Mouse (Mus musculus) spleen, postnatal 14 days (tissue): ENCODE measurements around the gene Tenm2.

ENCODE experiments used
- DNase-seq, 2 experiments: peaks; one replicate each; pipeline ENCODE4 v3.0.0; 2021 to 2022; ENCODE audit warnings: low spot score in 2 of 2

Gene Tenm2

DNA sequence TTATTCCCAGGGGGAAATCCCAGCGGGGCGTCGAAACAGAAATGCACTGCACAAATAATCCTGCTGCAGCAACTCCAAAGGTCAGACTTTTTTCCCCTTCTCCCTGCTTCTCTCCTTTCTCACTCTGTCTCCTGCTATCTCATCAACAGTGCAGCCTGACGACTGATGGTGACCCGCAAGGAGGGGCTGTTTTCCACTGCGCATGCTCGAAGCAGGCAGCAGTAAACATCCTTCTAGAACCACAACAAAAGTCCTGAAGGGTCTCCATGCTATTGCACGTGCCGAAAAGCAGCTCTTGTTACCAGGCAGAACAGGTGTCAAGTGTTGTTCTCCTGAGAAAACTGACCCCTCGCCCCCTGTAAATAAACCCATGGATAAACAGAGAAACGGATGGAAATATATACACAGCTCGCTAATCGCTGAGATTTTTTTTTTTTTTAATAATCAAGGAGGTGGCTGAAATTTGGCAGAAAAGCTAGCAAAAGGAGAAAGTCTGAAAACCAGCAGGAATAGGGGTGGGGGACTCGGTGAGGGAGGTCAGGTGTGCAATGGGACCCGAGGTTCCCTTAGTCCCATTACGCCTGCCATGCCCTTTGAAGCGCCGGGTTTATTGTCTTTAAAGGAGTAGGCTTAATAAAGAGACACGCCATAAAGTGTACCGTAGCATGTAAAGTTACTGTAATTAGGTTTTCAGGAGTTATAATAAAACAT lies 958.4 kb downstream of the Tenm2 start:
- no peak for DNase-seq

DNA sequence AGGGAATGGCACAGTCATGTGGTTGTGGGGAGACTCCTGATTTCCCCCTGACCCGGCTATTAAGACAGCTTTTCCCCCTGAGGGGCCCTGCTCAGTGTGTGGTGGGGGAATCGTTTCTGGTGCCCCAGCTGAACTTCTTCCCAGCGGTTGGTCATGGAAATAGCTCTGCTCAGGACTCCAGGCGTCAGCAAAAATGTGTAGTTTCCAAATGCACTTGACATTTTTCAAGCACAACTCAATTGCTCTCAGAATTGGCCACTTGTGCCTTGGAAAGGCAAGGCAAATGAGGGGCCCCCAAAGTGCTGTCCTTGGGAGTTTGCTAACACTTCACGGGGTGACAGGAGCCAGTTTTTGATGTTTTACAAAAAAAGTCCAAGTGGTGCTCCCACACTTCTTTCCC lies 959.7 kb downstream of the Tenm2 start:
- DNase-seq, result no peak

DNA sequence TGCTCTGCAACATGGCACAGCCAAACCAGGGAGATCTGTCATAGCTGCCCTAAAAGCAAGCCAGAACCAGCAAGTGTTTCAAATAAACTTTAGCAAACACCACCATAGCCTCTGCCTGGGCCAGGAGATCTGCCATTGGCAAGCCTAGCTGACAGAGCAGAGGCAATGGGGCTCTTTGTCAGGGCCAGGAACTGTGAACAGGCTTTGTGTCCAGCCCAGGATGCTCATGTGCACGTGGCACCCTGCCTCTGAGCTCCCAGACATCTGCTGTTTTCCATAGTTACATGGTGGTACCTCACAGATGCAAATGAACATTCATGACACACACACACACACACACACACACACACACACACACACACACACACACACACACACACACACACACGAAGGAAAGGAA lies 963.6 kb downstream of the Tenm2 start:
- DNase-seq, result no peak

DNA sequence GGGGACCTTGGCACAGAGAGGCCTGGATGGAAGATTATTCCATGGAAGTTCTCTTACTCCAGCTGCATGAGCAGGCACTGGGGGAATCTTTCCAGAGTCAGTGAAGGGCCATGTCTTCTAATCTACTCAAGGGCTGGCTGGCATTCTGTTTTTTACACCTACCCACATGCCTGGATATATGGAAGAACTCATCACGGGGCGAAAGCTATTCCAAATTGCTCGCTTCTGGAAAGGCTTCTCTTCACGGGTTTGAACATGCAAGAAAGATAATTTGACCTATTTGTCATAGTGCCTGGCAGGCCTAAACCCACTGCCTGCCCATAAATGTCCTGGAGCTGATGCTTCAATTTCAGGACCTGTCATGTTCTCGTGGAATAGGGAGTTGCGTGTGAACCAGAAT lies 965.8 kb downstream of the Tenm2 start:
- DNase-seq, result no peak

DNA sequence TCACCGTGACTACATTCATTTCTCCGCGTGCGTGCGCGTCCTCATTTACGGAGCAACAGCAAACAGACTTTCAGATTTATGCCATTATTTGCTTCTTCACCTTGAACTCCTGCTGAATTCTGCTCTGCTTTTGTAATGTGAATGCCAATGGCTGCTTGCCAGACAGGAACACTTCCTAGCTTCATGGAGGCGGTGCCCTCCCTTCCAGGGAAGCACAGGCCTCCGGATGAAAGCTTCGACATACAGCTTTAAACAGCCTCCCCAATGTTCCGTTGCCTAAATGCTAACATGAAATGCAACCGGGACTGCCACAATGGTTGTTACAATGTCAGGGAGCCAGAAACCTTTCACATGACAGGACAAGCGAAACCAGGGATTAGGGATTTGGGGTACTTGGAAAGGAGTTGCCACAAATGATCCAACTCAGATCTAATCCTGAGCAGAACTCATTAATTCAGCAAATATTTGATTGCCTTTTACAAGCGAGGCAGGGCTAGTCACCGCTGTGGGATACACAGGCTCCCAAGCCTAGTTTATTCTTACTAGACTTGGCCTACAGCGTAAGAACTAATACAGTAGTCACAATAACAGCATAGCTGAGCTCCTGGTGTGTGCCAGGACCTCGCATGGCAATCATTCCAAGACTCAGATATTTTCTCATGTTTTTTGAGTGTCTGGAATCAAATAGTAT lies 970.8 kb downstream of the Tenm2 start:
- DNase-seq, result no peak

DNA sequence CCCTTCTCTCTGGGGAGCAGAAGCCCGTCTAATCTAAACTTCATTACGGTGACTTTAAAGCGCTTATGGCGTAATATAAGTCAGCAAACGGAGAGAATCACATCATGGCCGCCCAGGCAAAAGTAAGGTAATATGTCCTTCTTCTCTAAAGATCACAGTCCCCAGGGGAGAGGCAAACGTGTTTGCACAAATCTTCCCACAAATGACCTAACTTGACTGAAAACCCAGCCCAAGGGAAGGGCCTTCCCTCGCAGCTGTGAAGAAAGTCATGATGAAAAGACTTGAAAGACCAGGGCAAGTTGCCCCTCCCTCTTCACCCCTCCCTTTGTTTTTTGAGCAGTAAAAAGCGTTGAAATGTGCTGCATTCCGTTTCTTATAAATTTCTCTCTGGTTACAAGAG lies 971.9 kb downstream of the Tenm2 start:
- DNase-seq, result no peak

DNA sequence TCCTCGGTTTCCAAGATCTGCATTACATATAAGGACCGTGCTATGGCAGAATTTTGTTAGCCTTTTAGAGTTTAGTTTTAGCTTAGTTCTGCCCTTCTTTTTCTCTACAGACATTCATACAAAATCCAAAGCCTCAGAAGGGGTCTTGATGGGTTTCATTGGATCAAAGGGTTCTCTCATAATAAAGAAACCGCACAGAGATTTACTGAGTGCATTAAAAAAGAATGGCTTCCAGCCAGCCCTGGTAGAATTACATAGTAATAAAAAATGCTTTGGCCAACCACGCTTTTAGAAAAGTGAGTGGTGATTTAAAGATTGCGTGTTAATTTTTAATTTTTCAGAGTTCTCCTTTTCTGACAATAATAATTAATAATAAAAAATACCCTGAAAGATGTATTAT lies 978.6 kb downstream of the Tenm2 start:
- no peak for DNase-seq

DNA sequence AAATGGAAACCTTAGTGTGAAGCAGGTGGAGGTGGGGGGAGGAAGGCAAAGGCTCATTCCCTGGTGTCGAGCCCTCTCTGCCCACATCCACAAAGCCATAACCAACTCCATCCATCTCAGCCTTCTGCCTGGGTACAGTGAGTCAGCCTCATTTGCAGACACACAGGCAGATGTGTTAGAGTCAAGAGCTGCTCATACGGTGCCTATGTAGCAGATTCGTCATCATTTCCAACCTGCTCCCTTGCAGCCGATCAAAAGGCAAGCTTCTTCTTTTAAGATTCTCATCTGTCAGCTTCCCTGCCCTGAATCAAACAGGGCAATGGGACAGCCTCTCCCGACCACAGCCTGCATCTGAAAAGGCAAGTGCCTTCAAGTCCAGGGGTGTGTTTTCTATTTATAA lies 979.0 kb downstream of the Tenm2 start:
- DNase-seq, result no peak

DNA sequence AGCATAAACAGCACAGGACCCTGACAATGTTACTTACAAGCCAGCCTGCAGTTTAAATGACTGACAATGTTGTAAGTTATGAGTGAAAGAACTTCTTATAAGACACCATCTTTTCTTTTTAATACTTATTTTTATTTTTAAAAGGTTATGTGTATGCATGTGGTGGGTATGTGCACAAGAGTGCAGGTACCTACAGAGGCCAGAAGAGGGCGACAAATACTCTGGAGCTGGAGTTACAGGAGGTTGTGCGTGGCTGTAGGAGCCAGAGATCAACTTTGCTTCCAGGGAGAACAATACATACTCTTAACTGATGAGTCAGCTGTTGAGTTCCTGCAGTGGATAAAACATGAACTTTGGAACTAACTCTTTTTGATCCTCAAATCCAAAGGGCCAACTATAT lies 981.7 kb downstream of the Tenm2 start:
- DNase-seq, result no peak

DNA sequence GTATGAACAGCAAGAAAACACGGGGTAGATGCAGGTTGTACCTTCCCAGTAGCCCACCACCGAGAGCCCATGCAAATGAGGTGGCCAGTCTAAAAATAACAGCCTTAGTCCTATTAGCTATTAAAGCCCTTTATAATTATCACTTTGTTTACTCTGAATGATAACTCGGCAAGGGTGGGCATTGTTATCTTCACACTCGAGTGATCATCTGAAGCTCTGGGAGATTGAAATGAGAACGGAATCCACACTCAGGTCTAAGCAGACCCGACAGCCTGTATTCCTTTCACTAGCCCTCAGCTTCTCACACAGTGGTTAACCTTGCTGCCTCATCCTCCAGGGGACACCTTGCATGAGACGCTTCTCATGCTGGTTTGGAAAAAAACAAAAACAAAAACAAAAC lies 985.7 kb downstream of the Tenm2 start:
- no peak for DNase-seq

DNA sequence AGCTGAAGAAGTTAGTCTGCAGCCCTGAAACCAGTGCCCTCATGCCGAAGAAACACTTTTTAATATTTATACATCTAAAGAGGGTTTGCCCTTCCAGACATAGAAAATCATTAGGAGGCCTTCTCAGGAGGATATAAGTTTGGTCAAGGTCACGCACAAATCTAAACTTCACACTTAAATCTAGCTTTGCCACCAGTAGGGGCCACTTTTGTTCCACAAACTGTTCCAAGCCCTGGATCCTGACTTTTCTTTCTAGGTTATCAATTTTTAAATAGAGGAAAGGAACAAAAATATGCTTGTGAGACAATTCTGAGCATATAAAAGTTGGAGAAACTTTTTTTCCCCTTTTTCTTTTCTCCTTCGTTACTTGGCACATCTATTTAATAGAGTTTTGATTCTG lies 989.6 kb downstream of the Tenm2 start:
- DNase-seq, result no peak

DNA sequence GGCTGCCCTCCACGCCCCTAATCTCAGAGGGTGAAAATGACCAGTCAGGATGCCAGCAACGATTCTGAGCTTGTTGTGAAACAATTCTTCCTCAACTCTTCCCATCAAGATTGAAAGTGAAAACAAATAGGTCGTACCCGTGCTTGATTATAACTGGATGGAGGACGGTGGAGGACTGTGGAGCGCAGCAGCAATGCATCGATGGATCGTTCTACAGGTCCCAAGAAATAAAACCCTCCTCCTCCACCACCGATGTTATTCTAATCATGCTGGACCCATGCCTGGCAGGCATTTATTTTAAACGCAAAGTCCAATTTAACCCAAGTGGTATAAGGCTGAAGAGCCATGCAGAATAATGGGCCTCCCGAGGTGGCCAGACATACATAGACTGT lies 991.3 kb downstream of the Tenm2 start:
- no peak for DNase-seq

DNA sequence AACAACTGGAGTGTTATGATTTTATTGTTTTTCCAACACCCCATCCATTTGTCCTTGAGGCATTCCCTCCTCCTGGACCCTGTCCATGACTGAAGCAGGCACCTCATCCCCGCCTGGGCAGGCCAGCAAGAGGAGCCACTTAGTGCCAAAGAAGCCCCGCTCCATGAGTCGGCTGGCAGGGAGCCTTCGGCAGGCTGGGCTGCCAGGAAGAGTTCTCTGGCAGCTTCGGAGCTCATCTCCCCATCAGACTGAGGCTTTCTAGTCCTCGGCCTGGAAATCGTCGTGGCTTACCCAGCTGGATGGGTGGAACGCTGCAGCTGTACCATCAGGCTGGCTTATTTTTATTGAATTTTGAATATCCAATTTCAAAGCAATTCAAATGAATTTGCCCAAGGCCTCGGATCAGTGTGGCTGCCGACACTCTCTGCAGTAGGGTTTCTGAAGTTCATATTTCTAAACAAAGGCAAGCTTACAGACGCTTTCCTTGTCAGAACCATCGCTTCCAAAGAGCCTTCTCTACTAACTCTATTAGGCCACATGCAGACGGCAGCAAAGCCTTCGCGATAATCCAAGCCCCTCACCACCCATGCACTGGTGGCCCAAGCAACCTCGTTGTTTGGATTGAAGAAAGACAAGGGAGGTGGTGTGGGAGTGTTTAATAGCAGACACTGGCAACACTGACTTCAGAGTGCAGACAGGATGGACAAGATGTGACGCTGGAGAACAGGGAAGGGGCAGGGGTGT lies 991.8 kb downstream of the Tenm2 start:
- DNase-seq, result no peak

DNA sequence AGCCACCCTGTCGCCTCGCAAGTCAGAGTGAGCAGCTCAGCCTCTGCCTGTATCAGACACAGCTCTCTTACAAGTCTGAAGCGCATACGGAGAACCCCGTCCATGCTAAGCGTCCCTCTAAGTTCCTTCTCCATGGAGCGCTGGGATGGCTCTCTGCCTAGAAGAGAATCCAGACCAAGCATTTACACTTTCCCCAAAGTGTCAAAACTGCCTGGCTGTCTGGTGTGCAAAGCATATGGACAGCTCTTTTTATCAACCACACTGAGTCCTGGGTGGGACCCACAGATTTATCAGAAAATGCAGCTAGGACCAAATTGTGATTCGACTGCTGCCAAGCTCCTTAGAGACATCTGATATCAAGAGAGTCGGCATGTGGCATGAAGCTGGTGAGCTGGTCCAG lies 996.9 kb downstream of the Tenm2 start:
- DNase-seq, result no peak

DNA sequence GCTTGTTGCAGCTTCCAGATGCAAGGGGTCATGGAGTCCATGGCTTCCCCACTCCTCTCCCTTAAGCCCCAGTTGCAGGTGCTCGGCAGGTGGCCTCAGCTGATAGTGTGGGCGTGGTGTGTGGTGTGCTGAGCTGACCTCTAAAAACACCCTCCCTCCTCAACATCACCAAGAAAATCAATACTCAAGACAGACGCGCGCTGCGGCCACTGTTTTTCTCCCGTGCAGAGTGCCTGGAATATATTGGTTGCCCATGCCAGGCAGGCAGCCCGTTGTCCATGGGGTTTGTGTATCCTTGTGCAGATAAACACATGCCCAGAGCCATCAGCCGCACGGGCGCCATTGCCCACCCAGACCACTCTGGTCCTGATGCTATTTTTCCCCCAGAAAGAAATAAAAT lies 1007.1 kb downstream of the Tenm2 start:
- no peak for DNase-seq

DNA sequence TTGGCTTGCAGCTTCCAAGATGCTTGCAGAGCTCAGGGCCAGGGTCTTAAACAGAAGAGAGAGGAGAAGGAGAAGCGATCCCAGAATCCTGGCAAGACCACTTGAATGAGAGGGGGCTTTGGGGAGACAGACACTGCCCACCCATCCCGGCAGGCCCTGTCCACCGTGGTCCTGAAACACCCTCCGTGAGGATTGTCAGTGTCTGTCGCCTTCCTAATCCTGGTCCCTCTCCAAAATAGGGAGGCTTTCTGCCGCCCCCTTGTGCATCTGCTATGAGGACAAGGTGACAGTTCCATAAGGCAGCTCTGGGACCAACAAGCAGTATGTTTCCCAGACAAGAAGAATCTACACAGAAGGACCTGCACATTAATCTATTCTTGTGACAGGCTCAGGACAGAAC lies 1007.6 kb downstream of the Tenm2 start:
- DNase-seq, result no peak

DNA sequence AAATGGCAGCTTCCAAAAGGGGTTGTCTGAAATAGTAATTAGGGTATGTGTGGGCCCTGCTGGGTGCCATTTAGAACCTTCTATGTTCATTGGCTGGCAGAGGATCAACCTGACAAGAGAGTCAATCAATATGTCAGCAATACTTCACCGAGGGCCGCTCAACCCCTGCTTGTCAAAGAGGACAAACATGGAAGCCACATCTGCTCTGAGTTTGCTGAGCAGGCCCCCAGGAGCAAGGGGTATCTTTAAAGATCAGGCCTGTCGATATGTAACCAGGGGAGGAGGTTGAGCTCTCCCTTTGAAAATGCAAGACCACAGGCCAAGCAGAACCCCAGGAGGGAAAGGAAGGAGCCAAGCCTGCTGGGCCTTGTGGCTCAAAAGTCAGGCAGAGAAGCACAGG lies 1009.7 kb downstream of the Tenm2 start:
- no peak for DNase-seq

DNA sequence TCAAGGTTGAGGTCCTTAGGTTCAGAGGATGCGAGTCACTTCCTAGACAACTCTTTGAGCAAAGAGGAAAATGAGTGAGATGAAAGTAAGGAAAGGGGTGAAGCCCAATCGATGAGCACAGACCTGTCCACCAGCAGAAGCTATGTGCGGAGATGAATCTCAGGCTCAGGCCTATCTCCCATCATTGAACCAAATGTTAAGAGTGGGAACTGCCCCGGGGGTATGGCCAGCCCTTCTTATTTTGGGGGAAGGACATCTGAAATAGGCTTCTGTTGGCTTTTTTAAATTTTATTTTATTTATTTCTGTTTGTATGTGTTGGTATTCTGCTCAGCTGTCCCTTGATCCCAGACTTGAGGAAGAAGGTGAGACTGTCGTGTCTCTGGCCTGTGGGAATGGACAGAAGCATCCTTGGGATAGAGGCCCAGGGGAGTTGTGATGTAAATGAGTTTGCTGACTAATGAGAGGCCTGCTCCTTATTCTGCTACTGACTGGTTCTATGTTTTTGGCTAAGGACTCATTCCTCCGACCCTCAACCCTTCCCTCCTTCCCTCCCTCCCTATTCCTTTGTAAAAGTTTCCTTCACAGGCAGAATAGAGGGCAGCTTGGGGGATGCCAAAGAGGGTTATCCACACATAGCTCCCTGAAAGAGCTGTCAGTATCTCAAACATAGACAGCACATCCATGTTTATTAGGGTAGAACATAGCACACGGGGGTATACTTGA lies 1011.9 kb downstream of the Tenm2 start:
- DNase-seq, result no peak

DNA sequence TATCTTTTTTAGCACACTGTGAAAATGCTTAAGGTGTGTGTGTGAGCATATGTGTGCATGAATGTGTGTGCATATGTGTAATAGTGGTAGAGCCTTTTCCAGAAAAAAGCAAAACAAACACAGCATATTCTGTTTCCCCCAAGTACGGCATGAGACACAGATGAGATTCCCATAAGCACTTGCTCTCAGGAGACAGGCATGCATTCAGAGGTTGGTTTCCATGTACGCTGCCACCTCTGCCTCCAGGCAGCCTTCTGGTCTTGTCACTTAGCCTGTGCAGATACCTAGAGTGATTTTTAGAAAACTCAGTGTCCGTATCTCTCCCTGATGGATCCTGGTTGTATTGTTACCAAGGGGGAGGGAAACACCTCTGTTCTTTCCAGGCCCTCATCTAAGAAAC lies 1013.7 kb downstream of the Tenm2 start:
- DNase-seq, result no peak

DNA sequence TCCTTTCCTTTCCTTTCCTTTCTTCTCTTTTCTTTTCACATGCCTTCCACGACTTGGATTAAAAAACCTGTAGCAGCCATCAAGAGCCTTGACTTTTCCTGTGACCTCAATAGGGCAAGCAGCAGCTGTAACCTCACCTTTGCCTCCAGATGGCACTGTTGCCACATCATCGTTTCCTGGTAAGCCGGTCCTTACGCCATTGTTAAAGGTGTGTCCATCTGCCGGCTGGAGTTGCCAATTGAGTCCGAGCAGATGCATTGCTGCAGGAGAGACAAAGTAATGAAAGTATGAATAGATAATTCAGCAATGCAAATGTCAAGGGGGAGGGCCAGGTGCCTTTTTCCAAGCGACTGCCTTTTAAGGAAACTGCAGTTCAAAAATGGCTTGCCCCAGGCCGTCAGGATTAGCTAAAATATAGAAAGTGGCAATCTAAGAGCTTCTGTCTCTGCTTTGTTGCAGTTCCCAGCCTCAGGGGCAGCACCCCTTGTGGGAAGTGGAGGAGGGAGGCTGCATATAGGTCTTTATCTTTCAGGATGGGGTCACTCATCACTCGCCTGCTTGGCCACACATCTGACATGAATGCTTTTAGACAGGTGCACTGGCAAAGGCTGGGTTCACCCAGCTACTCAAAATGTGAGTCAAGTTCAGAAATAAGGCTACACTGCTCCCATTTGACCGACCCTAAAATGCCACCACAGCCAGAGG lies 1014.3 kb downstream of the Tenm2 start:
- peak in 1 of 2 experiments; percentile 2 for DNase-seq

DNA sequence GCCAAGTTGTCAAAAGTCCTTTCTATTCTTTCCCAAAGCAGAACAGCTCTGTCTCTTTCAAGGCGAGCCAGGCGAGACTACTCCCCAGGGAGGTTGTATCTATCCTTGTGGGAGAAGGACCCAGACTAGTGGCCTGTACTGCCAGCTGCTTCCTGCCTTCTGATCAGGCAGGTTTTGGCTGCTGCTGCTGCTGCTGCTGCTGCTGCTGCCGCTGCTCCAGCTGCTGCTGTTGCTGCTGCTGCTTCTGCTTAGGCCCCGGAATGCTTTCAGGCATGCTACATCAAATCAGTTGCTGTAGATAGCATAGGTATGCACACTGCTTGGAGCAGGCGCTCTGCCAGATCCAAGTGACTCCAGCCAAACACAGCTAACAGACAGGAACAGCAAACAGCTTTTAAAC lies 1015.1 kb downstream of the Tenm2 start:
- no peak for DNase-seq

DNA sequence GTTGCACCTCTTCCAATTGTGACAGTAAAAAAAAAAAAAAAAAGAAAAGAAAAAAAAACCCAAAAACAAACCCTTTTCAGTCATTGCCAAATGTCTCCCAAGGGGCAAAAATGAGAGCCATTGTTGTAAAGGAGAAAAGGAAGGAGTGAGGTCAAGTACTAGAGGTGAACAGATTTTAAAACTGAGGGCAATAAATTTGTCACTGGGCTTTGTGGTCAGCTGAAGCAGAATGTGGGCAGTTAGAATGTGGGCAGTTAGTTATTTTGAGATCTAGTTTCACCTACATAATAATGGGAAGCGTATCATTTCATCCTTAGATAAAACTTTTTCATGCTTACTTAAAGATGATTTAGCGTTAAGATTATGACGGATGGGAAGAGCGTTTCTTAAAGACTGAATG lies 1016.2 kb downstream of the Tenm2 start:
- DNase-seq, result no peak
